Comparison of ENCODE assay signal across 9 mouse cellular contexts in the genomic region with DNA sequence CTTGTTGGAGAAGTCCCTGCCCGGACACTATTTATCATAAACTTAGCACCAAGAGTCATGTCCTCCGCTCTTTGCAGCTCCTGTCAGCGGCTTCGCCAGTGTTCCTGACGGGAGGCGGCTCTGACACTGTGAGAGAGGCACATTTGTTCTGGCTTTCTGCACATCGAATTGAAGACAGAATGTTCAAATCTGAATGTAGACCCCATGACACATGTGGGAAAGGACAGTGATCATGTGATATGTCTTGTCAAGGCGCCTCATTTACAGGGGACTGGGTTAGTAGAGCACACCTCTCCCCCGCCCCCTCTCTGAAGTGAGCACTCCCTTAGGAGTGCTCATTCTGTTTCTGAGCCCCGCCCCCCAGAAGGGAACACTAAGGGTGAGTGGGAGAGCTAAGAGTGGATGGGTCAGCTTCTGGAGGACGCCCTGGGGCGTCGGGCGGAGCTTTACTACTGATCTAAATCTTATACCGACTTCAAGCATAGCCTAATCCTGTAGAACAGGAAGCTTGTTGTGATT. TPM values are rescaled to one million over a fixed set of nuclear protein-coding genes. Genes with fewer than 3 reads are reported as not detected.
DNase-seq lines count a peak whose midpoint lies in the region; ATAC-seq and TF ChIP-seq lines count a peak whose summit lies in the region.
"Had no signal": no experiment of that assay in that cellular context is flagged by ENCODE, and none has a peak within 500 bp of the region (broad histone marks: within the 10 kb centered on the region; RNA-seq: fewer than 3 reads in every experiment).

No protein-coding gene starts in this region.

- H3K9ac ChIP-seq in hindbrain, embryonic 15.5 days, result 0 out of 2 replicates have a peak overlapping the region, but pooled peaks have one; percentile 6
- no peak overlapping the region for H3K9ac ChIP-seq in lung, postnatal 0 days (replicated peaks; ENCODE audit: low read depth)

- H3K4me1 ChIP-seq in hindbrain, embryonic 15.5 days (replicated peaks), result peaks cover 49% of the 10 kb centered on the region
- peaks cover 12% of the 10 kb centered on the region; the same call in 1 of the 2 replicates for H3K4me1 ChIP-seq in lung, postnatal 0 days (ENCODE audit: insufficient read depth, low read depth, low read length)
- peaks cover 16% of the 10 kb centered on the region for H3K4me1 ChIP-seq in small intestine, adult 2 months (ENCODE audit: control insufficient read depth, insufficient read depth, insufficient read length, low read length)

- 16% methylated on average over 15 of the region's 15 CpGs for WGBS in hindbrain, embryonic 15.5 days
- 14% methylated on average over 15 of the region's 15 CpGs for WGBS in lung, postnatal 0 days
- WGBS in small intestine, adult 2 months, result 15% methylated on average over 15 of the region's 15 CpGs

- no peaks in the 10 kb centered on the region for H3K9me3 ChIP-seq in hindbrain, embryonic 15.5 days
- no peaks in the 10 kb centered on the region for H3K9me3 ChIP-seq in lung, postnatal 0 days (ENCODE audit: low read length)

- no peaks in the 10 kb centered on the region for H3K27me3 ChIP-seq in hindbrain, embryonic 15.5 days
- no peaks in the 10 kb centered on the region for H3K27me3 ChIP-seq in lung, postnatal 0 days (replicated peaks; ENCODE audit: insufficient read depth, low read length)
- H3K27me3 ChIP-seq in small intestine, adult 2 months (ENCODE audit: control insufficient read depth, insufficient read depth, low read length), result no peaks in the 10 kb centered on the region
- H3K27me3 ChIP-seq: Patski had no signal

- TF ChIP-seq POLR2A in small intestine, adult 2 months (IDR thresholded peaks at IDR 0.05; ENCODE audit: low read depth, low read length), result no peak

- no peak for TF ChIP-seq EP300 in lung, postnatal 0 days (IDR thresholded peaks at IDR 0.05)

- peak; percentile 44 for DNase-seq in kidney, adult 11 months
- no peak for DNase-seq in kidney, adult 9 months
- peak; percentile 44 for DNase-seq in embryo, embryonic 10.5 days (ENCODE audit: low spot score)
- DNase-seq in lung, postnatal 0 days (ENCODE audit: low spot score), result peak; percentile 82
- DNase-seq in gastrocnemius, postnatal 4 days (ENCODE audit: low spot score in 2 of 2), result no peak
- DNase-seq in ovary, postnatal 36 days (ENCODE audit: low spot score), result no peak

- no peak for TF ChIP-seq CTCF in lung, postnatal 0 days (IDR thresholded peaks at IDR 0.05)
- TF ChIP-seq CTCF in small intestine, adult 2 months (IDR thresholded peaks at IDR 0.05; ENCODE audit: extremely low read depth, insufficient read length, insufficient replicate concordance, low read depth, low read length), result no peak

- H3K27ac ChIP-seq in hindbrain, embryonic 15.5 days (replicated peaks), result peak overlapping the region; percentile 61
- H3K27ac ChIP-seq in lung, postnatal 0 days (ENCODE audit: low read length), result peak overlapping the region; percentile 15
- H3K27ac ChIP-seq in small intestine, adult 2 months (ENCODE audit: insufficient read depth, low read depth, low read length), result no peak overlapping the region

- H3K36me3 ChIP-seq in hindbrain, embryonic 15.5 days, result no peaks in the 10 kb centered on the region
- no peaks in the 10 kb centered on the region for H3K36me3 ChIP-seq in lung, postnatal 0 days (ENCODE audit: insufficient read depth, low read length)
- H3K36me3 ChIP-seq in small intestine, adult 2 months (ENCODE audit: control insufficient read depth, insufficient read depth, low read length), result no peaks in the 10 kb centered on the region

- peak overlapping the region; percentile 48 for H3K4me2 ChIP-seq in hindbrain, embryonic 15.5 days
- H3K4me2 ChIP-seq in lung, postnatal 0 days (replicated peaks; ENCODE audit: low read depth, low read length), result peak overlapping the region; percentile 42

- H3K4me3 ChIP-seq in hindbrain, embryonic 15.5 days, result peak overlapping the region; percentile 7; the same call in 1 of the 2 replicates
- H3K4me3 ChIP-seq in lung, postnatal 0 days (ENCODE audit: low read depth, low read length), result no peak overlapping the region
- H3K4me3 ChIP-seq in small intestine, adult 2 months (ENCODE audit: low read depth, low read length), result peak overlapping the region; percentile 12; the same call in 1 of the 2 replicates

- ATAC-seq in hindbrain, embryonic 15.5 days (ENCODE audit: low FRiP score, low read depth), result peak; percentile 66
- ATAC-seq in lung, postnatal 0 days, result peak; percentile 73

RNA-seq across cellular contexts. Expression of a gene that starts 48.9 kb away (rescaled TPM):
- polyA plus RNA-seq in hindbrain, embryonic 15.5 days (2015; fragmentation: Nextera tagmentation; extraction: Ambion mirVana), result 8.1 and 8.3 TPM in 2 replicates
- 56.0 and 61.5 TPM in 2 replicates for polyA plus RNA-seq in lung, postnatal 0 days (2015; fragmentation: Nextera tagmentation; extraction: Ambion mirVana)
- 9.8 and 10.8 TPM in 2 replicates for polyA plus RNA-seq in small intestine, adult 2 months (2012; rRNA removed)
- 10 to 100 TPM; 63.4 to 64.4 TPM for total RNA-seq in gastrocnemius, postnatal 4 days (2021)

Comparison
In these comparisons a context has a peak if more than half of its experiments do, and no peak if none do; other contexts are left out.
1. DNase-seq: peak in kidney, adult 11 months (single experiment), embryo, embryonic 10.5 days (single experiment) and lung, postnatal 0 days (single experiment); none in kidney, adult 9 months (single experiment), gastrocnemius, postnatal 4 days (0 of 2) and ovary, postnatal 36 days (single experiment).